28 mouse cellular contexts compared by ENCODE assay signal in genomic region chr19:55536273-55536937, GRCm38 (mm10).
"Had no signal": no experiment of that assay in that cellular context is flagged by ENCODE, and none has a peak within 500 bp of the region (broad histone marks: within the 10 kb centered on the region; RNA-seq: fewer than 3 reads in every experiment).

No protein-coding gene starts in this region.

- H3K9me3 ChIP-seq: embryonic facial prominence, embryonic 10.5 days; embryonic facial prominence, embryonic 12.5 days; embryonic facial prominence, embryonic 13.5 days; embryonic facial prominence, embryonic 15.5 days; forebrain, embryonic 10.5 days; forebrain, embryonic 12.5 days; forebrain, embryonic 13.5 days; forebrain, embryonic 15.5 days had no signal

- H3K4me1 ChIP-seq: forebrain, embryonic 12.5 days; forebrain, embryonic 13.5 days; forebrain, embryonic 15.5 days had no signal

- H3K4me2 ChIP-seq: embryonic facial prominence, embryonic 12.5 days; embryonic facial prominence, embryonic 13.5 days; embryonic facial prominence, embryonic 15.5 days; forebrain, embryonic 12.5 days; forebrain, embryonic 13.5 days; forebrain, embryonic 15.5 days had no signal

- DNase-seq: cerebellum, adult 2 months; cerebellum, adult 8-10 months; cerebellum, adult 9-10 months; cerebellum, adult 9-11 months; cerebellum, postnatal 10 days; cerebellum, postnatal 14 days; cerebellum, postnatal 25 days; cerebellum, postnatal 36 days; embryo, embryonic 11 days; forebrain, postnatal 0 days; gastrocnemius, adult 2 months; gastrocnemius, postnatal 10 days; gastrocnemius, postnatal 14 days; gastrocnemius, postnatal 25 days; gastrocnemius, postnatal 36 days; heart, adult 18-20 months; heart, adult 2 months had no signal

- H3K27ac ChIP-seq: embryonic facial prominence, embryonic 10.5 days; embryonic facial prominence, embryonic 12.5 days; embryonic facial prominence, embryonic 13.5 days; embryonic facial prominence, embryonic 15.5 days; forebrain, embryonic 10.5 days; forebrain, embryonic 12.5 days; forebrain, embryonic 13.5 days; forebrain, embryonic 15.5 days; gastrocnemius, adult 2 months; heart, adult 2 months had no signal

- H3K36me3 ChIP-seq: embryonic facial prominence, embryonic 10.5 days; embryonic facial prominence, embryonic 12.5 days; embryonic facial prominence, embryonic 13.5 days; embryonic facial prominence, embryonic 15.5 days; forebrain, embryonic 10.5 days; forebrain, embryonic 12.5 days; forebrain, embryonic 15.5 days had no signal

- H3K9ac ChIP-seq: embryonic facial prominence, embryonic 12.5 days; embryonic facial prominence, embryonic 13.5 days; embryonic facial prominence, embryonic 15.5 days; forebrain, embryonic 12.5 days; forebrain, embryonic 13.5 days; forebrain, embryonic 15.5 days; forebrain, postnatal 0 days had no signal

- H3K27me3 ChIP-seq: embryonic facial prominence, embryonic 12.5 days; embryonic facial prominence, embryonic 13.5 days; embryonic facial prominence, embryonic 15.5 days had no signal

- H3K4me3 ChIP-seq: embryonic facial prominence, embryonic 10.5 days; embryonic facial prominence, embryonic 12.5 days; embryonic facial prominence, embryonic 13.5 days; embryonic facial prominence, embryonic 15.5 days; erythroblast, embryonic 14.5 days; forebrain, embryonic 10.5 days; forebrain, embryonic 12.5 days; forebrain, embryonic 13.5 days; forebrain, embryonic 15.5 days; gastrocnemius, adult 2 months; heart, adult 2 months had no signal

- ATAC-seq: forebrain, embryonic 13.5 days; forebrain, embryonic 14.5 days; forebrain, embryonic 15.5 days; forebrain, embryonic 16.5 days; forebrain, postnatal 0 days had no signal
